35 mouse cellular contexts compared by ENCODE assay signal in the genomic region with DNA sequence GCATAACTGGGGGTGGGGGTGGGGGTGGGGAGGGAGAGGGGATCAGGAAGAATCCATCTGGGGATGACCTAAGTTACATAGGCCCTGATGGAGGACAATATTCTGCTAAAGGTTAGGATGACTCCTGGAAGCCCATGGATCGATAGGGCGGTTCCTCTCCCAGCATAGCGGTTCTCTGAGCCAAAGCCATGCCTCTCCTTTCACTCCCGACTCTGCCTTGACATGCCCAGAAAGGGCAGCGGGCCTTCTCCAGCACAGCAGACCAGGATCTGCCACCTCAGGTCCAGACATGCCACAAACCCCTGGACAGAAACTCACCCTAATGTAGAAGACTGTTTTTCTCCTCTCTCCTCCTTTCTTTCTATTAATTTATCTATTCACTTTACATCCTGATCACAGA. TPM values are rescaled to one million over a fixed set of nuclear protein-coding genes. Genes with fewer than 3 reads are reported as not detected.
"Had no signal": no experiment of that assay in that cellular context is flagged by ENCODE, and none has a peak within 500 bp of the region (broad histone marks: within the 10 kb centered on the region; RNA-seq: fewer than 3 reads in every experiment).

No protein-coding gene starts in this region.

- H3K9ac ChIP-seq: heart, embryonic 12.5 days; heart, embryonic 13.5 days; heart, embryonic 15.5 days; hindbrain, embryonic 12.5 days; hindbrain, embryonic 13.5 days; hindbrain, embryonic 14.5 days; hindbrain, embryonic 15.5 days; intestine, embryonic 15.5 days; kidney, embryonic 15.5 days had no signal

- H3K4me2 ChIP-seq: heart, embryonic 11.5 days; heart, embryonic 12.5 days; heart, embryonic 13.5 days; heart, embryonic 15.5 days; hindbrain, embryonic 12.5 days; hindbrain, embryonic 13.5 days; hindbrain, embryonic 14.5 days; hindbrain, embryonic 15.5 days; intestine, embryonic 15.5 days; kidney, embryonic 15.5 days had no signal

- H3K27me3 ChIP-seq: heart, embryonic 12.5 days; heart, embryonic 13.5 days; heart, embryonic 15.5 days; hindbrain, embryonic 12.5 days; hindbrain, embryonic 15.5 days; intestine, embryonic 15.5 days; kidney, embryonic 15.5 days had no signal

- DNase-seq: heart, adult 2 months; heart, postnatal 10 days; heart, postnatal 14 days; heart, postnatal 36 days; heart, postnatal 4 days; kidney, adult 11 months; kidney, adult 18-20 months; kidney, adult 2 months; kidney, adult 8-10 months; kidney, adult 9 months; kidney, postnatal 10 days; kidney, postnatal 14 days; kidney, postnatal 25 days; kidney, postnatal 36 days; kidney, postnatal 4 days; layer of hippocampus, adult 9-11 months had no signal

- H3K27ac ChIP-seq: heart, adult 2 months; heart, embryonic 13.5 days; heart, embryonic 15.5 days; hindbrain, embryonic 10.5 days; hindbrain, embryonic 13.5 days; hindbrain, embryonic 14.5 days; hindbrain, embryonic 15.5 days; intestine, embryonic 15.5 days; kidney, embryonic 15.5 days; kidney, postnatal 0 days; layer of hippocampus, adult 2 months had no signal

- ATAC-seq: hindbrain, embryonic 16.5 days; hindbrain, postnatal 0 days; inflammation-experienced regulatory T-cells, adult 6 months; intestine, embryonic 15.5 days; intestine, embryonic 16.5 days; intestine, postnatal 0 days had no signal

- H3K9me3 ChIP-seq: heart, embryonic 15.5 days; hindbrain, embryonic 15.5 days; intestine, embryonic 15.5 days had no signal

- H3K4me3 ChIP-seq: heart, adult 2 months; heart, embryonic 10.5 days; heart, embryonic 12.5 days; heart, embryonic 13.5 days; heart, embryonic 15.5 days; hindbrain, embryonic 10.5 days; hindbrain, embryonic 12.5 days; hindbrain, embryonic 13.5 days; hindbrain, embryonic 15.5 days; intestine, embryonic 15.5 days; kidney, embryonic 15.5 days; layer of hippocampus, adult 2 months had no signal

- H3K36me3 ChIP-seq: heart, embryonic 15.5 days; hindbrain, embryonic 15.5 days; intestine, embryonic 15.5 days had no signal

RNA-seq across cellular contexts. Expression of a gene that starts 44.8 kb away (rescaled TPM):
- polyA plus RNA-seq: inflammation-experienced regulatory T-cells, adult 6 months had no signal
